18 mouse cellular contexts compared by ENCODE assay signal in genomic region chr16:39693061-39693460, GRCm38 (mm10).
DNase-seq lines count a peak whose midpoint lies in the region; ATAC-seq and TF ChIP-seq lines count a peak whose summit lies in the region.
"Had no signal": no experiment of that assay in that cellular context is flagged by ENCODE, and none has a peak within 500 bp of the region (broad histone marks: within the 10 kb centered on the region; RNA-seq: fewer than 3 reads in every experiment).

No protein-coding gene starts in this region.

- H3K9me3 ChIP-seq in midbrain, embryonic 15.5 days = no peaks in the 10 kb centered on the region
- H3K9me3 ChIP-seq: embryonic facial prominence, embryonic 12.5 days; forebrain, embryonic 15.5 days; limb, embryonic 15.5 days had no signal

- peak; percentile 46 to 62 for DNase-seq in heart, adult 2 months
- no peak for DNase-seq in heart, postnatal 25 days (ENCODE audit: low spot score)
- peak; percentile 27 for DNase-seq in kidney, adult 9 months
- DNase-seq in kidney, postnatal 10 days = no peak
- peak; percentile 8 to 12 for DNase-seq in cerebellum, postnatal 14 days
- peak; percentile 27 to 36 for DNase-seq in heart, postnatal 36 days
- no peak for DNase-seq in ovary, postnatal 10 days (ENCODE audit: low spot score)
- DNase-seq: adrenal gland, postnatal 14 days; gastrocnemius, postnatal 36 days; lung, postnatal 10 days; thymus, postnatal 25 days had no signal

- no peaks in the 10 kb centered on the region; the same call in 1 of the 2 replicates for H3K4me1 ChIP-seq in heart, adult 2 months (ENCODE audit: control insufficient read depth, insufficient read depth, low read length)
- H3K4me1 ChIP-seq in midbrain, embryonic 15.5 days = no peaks in the 10 kb centered on the region
- H3K4me1 ChIP-seq: embryonic facial prominence, embryonic 12.5 days; limb, embryonic 15.5 days; megakaryocyte, embryonic 14.5 days had no signal

- intact Hi-C loops in heart, adult 2 months (cut with DNase I) = loop anchor here (5.0 kb wide), 1 partner anchor 34 kb away; no protein-coding TSS in a partner anchor
- intact Hi-C loops in heart, postnatal 25 days (cut with DNase I) = no loop called here
- intact Hi-C loops in heart, postnatal 36 days (cut with DNase I) = no loop called here

- no peak overlapping the region for H3K9ac ChIP-seq in heart, adult 2 months (ENCODE audit: low read depth, low read length)
- H3K9ac ChIP-seq in midbrain, embryonic 15.5 days = no peak overlapping the region
- H3K9ac ChIP-seq: embryonic facial prominence, embryonic 12.5 days; forebrain, embryonic 15.5 days; limb, embryonic 15.5 days had no signal

- WGBS in heart, adult 2 months = 42% methylated on average over 2 of the region's 2 CpGs
- 67% methylated on average over 2 of the region's 2 CpGs for WGBS in midbrain, embryonic 15.5 days

- H3K36me3 ChIP-seq in heart, adult 2 months (ENCODE audit: control insufficient read depth, insufficient read depth, low read length) = no peaks in the 10 kb centered on the region; the same call in 1 of the 2 replicates
- no peaks in the 10 kb centered on the region for H3K36me3 ChIP-seq in midbrain, embryonic 15.5 days (replicated peaks)
- H3K36me3 ChIP-seq: embryonic facial prominence, embryonic 12.5 days; forebrain, embryonic 15.5 days; limb, embryonic 15.5 days had no signal

- no peak for TF ChIP-seq POLR2A in heart, adult 2 months (IDR thresholded peaks at IDR 0.05; ENCODE audit: insufficient read depth, low read depth, low read length)

- no peak overlapping the region for H3K4me2 ChIP-seq in midbrain, embryonic 15.5 days
- H3K4me2 ChIP-seq: embryonic facial prominence, embryonic 12.5 days; forebrain, embryonic 15.5 days; limb, embryonic 15.5 days had no signal

- H3K4me3 ChIP-seq in heart, adult 2 months = no peak overlapping the region
- no peak overlapping the region for H3K4me3 ChIP-seq in midbrain, embryonic 15.5 days
- H3K4me3 ChIP-seq: embryonic facial prominence, embryonic 12.5 days; forebrain, embryonic 15.5 days; limb, embryonic 15.5 days; megakaryocyte, embryonic 14.5 days had no signal

- H3K27ac ChIP-seq in heart, adult 2 months = peak overlapping the region; percentile 74
- H3K27ac ChIP-seq in midbrain, embryonic 15.5 days = no peak overlapping the region
- H3K27ac ChIP-seq: embryonic facial prominence, embryonic 12.5 days; forebrain, embryonic 15.5 days; kidney, postnatal 0 days; limb, embryonic 15.5 days had no signal

- no peak for ATAC-seq in midbrain, embryonic 15.5 days (replicated peaks)
- ATAC-seq: forebrain, embryonic 15.5 days; hindbrain, embryonic 16.5 days had no signal

- no peaks in the 10 kb centered on the region for H3K27me3 ChIP-seq in heart, adult 2 months (ENCODE audit: control insufficient read depth, insufficient read depth, low read length)
- no peaks in the 10 kb centered on the region for H3K27me3 ChIP-seq in midbrain, embryonic 15.5 days (replicated peaks)
- H3K27me3 ChIP-seq: embryonic facial prominence, embryonic 12.5 days; forebrain, embryonic 15.5 days; limb, embryonic 15.5 days; megakaryocyte, embryonic 14.5 days had no signal

- H3K79me2 ChIP-seq in heart, adult 2 months (replicated peaks; ENCODE audit: control insufficient read depth, insufficient read depth, low read length) = no peaks in the 10 kb centered on the region

- no peak for TF ChIP-seq EP300 in heart, adult 2 months (IDR thresholded peaks at IDR 0.05; ENCODE audit: insufficient read depth, low read depth, low read length)

- no peak for TF ChIP-seq CTCF in heart, adult 2 months (IDR thresholded peaks at IDR 0.05)

Comparison
In these comparisons a context has a peak if more than half of its experiments do, and no peak if none do; other contexts are left out.
1. DNase-seq: peak in heart, adult 2 months (2 of 2), kidney, adult 9 months (single experiment), cerebellum, postnatal 14 days (2 of 2) and heart, postnatal 36 days (2 of 2); none in heart, postnatal 25 days (single experiment), kidney, postnatal 10 days (single experiment) and ovary, postnatal 10 days (single experiment).